In the genomic region with DNA sequence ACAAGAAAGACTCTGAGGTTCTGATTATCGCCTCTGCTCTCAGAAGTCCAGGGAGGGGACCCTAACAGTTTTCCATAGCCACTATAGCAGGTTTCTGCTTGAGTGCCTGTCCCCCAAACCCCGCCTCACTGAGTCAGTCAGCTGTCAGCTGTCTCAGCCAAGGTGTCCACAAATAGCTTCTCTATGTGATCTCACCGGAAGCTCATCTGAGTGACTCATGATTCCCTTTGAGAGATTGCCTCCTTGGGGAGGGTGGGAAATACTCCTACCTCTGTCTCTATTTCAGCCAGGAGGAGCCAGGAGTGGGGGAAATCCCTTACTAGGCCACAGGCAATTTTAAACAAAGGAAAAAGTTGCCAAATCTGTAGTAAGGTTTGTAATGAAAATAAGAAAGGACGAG, we compare ENCODE assay signal across 9 mouse cellular contexts.
DNase-seq lines count a peak whose midpoint lies in the region; ATAC-seq and TF ChIP-seq lines count a peak whose summit lies in the region.
"Had no signal": no experiment of that assay in that cellular context is flagged by ENCODE, and none has a peak within 500 bp of the region (broad histone marks: within the 10 kb centered on the region; RNA-seq: fewer than 3 reads in every experiment).

No protein-coding gene starts in this region.

- H3K36me3 ChIP-seq in forebrain, postnatal 0 days (ENCODE audit: insufficient read depth) = no peaks in the 10 kb centered on the region
- no peaks in the 10 kb centered on the region for H3K36me3 ChIP-seq in forebrain, embryonic 16.5 days (ENCODE audit: control insufficient read depth, insufficient read depth)
- no peaks in the 10 kb centered on the region for H3K36me3 ChIP-seq in heart, embryonic 11.5 days (ENCODE audit: control insufficient read depth, insufficient read depth, low read length)
- no peaks in the 10 kb centered on the region for H3K36me3 ChIP-seq in midbrain, embryonic 16.5 days (ENCODE audit: control insufficient read depth, insufficient read depth, low read length)
- H3K36me3 ChIP-seq: G1E had no signal

- no peaks in the 10 kb centered on the region for H3K27me3 ChIP-seq in forebrain, postnatal 0 days (ENCODE audit: insufficient read depth, low read length)
- no peaks in the 10 kb centered on the region for H3K27me3 ChIP-seq in forebrain, embryonic 16.5 days (replicated peaks; ENCODE audit: control insufficient read depth, insufficient read depth, low read length)
- no peaks in the 10 kb centered on the region for H3K27me3 ChIP-seq in heart, embryonic 11.5 days (ENCODE audit: control insufficient read depth, insufficient read depth, low read length)
- no peaks in the 10 kb centered on the region for H3K27me3 ChIP-seq in midbrain, embryonic 16.5 days (ENCODE audit: control insufficient read depth, insufficient read depth, low read depth, low read length)

- no peak overlapping the region for H3K4me2 ChIP-seq in forebrain, postnatal 0 days (ENCODE audit: low read depth)
- H3K4me2 ChIP-seq in forebrain, embryonic 16.5 days (ENCODE audit: low read length) = no peak overlapping the region
- H3K4me2 ChIP-seq in heart, embryonic 11.5 days = no peak overlapping the region
- no peak overlapping the region for H3K4me2 ChIP-seq in midbrain, embryonic 16.5 days (ENCODE audit: low read length)

- H3K9ac ChIP-seq in forebrain, postnatal 0 days = no peak overlapping the region
- H3K9ac ChIP-seq in forebrain, embryonic 16.5 days (replicated peaks; ENCODE audit: low read depth, low read length) = no peak overlapping the region
- no peak overlapping the region for H3K9ac ChIP-seq in heart, embryonic 11.5 days (ENCODE audit: low read depth, low read length)
- no peak overlapping the region for H3K9ac ChIP-seq in midbrain, embryonic 16.5 days (ENCODE audit: low read depth, low read length)

- no peaks in the 10 kb centered on the region for H3K4me1 ChIP-seq in forebrain, postnatal 0 days (ENCODE audit: insufficient read depth)
- H3K4me1 ChIP-seq in forebrain, embryonic 16.5 days (replicated peaks; ENCODE audit: control insufficient read depth, insufficient read depth, low read length) = peaks cover 5% of the 10 kb centered on the region; the same call in 1 of the 2 replicates
- H3K4me1 ChIP-seq in heart, embryonic 11.5 days (ENCODE audit: control insufficient read depth, insufficient read depth, low read length) = peaks cover 31% of the 10 kb centered on the region
- H3K4me1 ChIP-seq in midbrain, embryonic 16.5 days (ENCODE audit: control insufficient read depth, insufficient read depth, low read length) = peaks cover 13% of the 10 kb centered on the region; the same call in 1 of the 2 replicates

- no peak for TF ChIP-seq CTCF in forebrain, postnatal 0 days (IDR thresholded peaks at IDR 0.05; ENCODE audit: low read depth)

- 60% methylated on average over 4 of the region's 4 CpGs for WGBS in forebrain, postnatal 0 days
- 43% methylated on average over 4 of the region's 4 CpGs for WGBS in forebrain, embryonic 16.5 days
- WGBS in heart, embryonic 11.5 days (ENCODE audit: insufficient replicate concordance) = 36% methylated on average over 4 of the region's 4 CpGs
- WGBS in midbrain, embryonic 16.5 days = 58% methylated on average over 4 of the region's 4 CpGs

- DNase-seq in forebrain, postnatal 0 days = no peak
- peak; percentile 77 for DNase-seq in 416B (ENCODE audit: low read depth)
- DNase-seq in brain, adult 2 months (ENCODE audit: low read depth, low spot score) = peak; percentile 95
- DNase-seq in kidney, adult 11 months = no peak

- H3K9me3 ChIP-seq in forebrain, postnatal 0 days (ENCODE audit: low read length) = no peaks in the 10 kb centered on the region
- H3K9me3 ChIP-seq in forebrain, embryonic 16.5 days (ENCODE audit: control insufficient read depth, low read length) = no peaks in the 10 kb centered on the region
- H3K9me3 ChIP-seq in heart, embryonic 11.5 days (replicated peaks; ENCODE audit: control insufficient read depth, low read length) = no peaks in the 10 kb centered on the region
- no peaks in the 10 kb centered on the region for H3K9me3 ChIP-seq in midbrain, embryonic 16.5 days (replicated peaks; ENCODE audit: control insufficient read depth, low read length, poor library complexity, severe bottlenecking)
- H3K9me3 ChIP-seq: G1E had no signal

- peak; percentile 62 for ATAC-seq in forebrain, postnatal 0 days
- ATAC-seq in forebrain, embryonic 16.5 days = no peak
- ATAC-seq in heart, embryonic 11.5 days (replicated peaks; ENCODE audit: insufficient number of reproducible peaks, low FRiP score, low TSS enrichment) = peak; percentile 60; the same call in 1 of the 2 replicates
- peak; percentile 70 for ATAC-seq in megakaryocyte, adult 5-6 weeks (ENCODE audit: poor library complexity, severe bottlenecking)
- ATAC-seq in midbrain, embryonic 16.5 days = no peak

- no peak overlapping the region for H3K4me3 ChIP-seq in forebrain, postnatal 0 days (ENCODE audit: low read depth, low read length)
- H3K4me3 ChIP-seq in forebrain, embryonic 16.5 days (replicated peaks; ENCODE audit: low read length) = no peak overlapping the region
- H3K4me3 ChIP-seq in heart, embryonic 11.5 days (ENCODE audit: low read depth, low read length) = no peak overlapping the region
- H3K4me3 ChIP-seq in midbrain, embryonic 16.5 days (ENCODE audit: low read depth, low read length) = no peak overlapping the region

- no peak overlapping the region for H3K27ac ChIP-seq in forebrain, postnatal 0 days (ENCODE audit: low read depth, low read length)
- no peak overlapping the region for H3K27ac ChIP-seq in forebrain, embryonic 16.5 days (ENCODE audit: low read length)
- peak overlapping the region; percentile 63 for H3K27ac ChIP-seq in heart, embryonic 11.5 days (ENCODE audit: low read depth, low read length)
- no peak overlapping the region for H3K27ac ChIP-seq in midbrain, embryonic 16.5 days (ENCODE audit: low read length)

Comparison
In these comparisons a context has a peak if more than half of its experiments do, and no peak if none do; other contexts are left out.
1. ATAC-seq: peak in forebrain, postnatal 0 days (single experiment), heart, embryonic 11.5 days (single experiment) and megakaryocyte, adult 5-6 weeks (single experiment); none in forebrain, embryonic 16.5 days (single experiment) and midbrain, embryonic 16.5 days (single experiment).
2. DNase-seq: peak in 416B (single experiment) and brain, adult 2 months (single experiment); none in forebrain, postnatal 0 days (single experiment) and kidney, adult 11 months (single experiment).